Mouse (Mus musculus): ENCODE measurements at regions not wholly inside any gene's neighbourhood (a gene's known extent, or its start where the extent isn't known, plus 50 kb on each side); places are given as distances from the start of the nearest gene placed in this dataset.

GRCm38 (mm10) chr16:71835325-71835724 is 472.8 kb upstream of the Robo1 start:
- no peak for TF ChIP-seq POLR2A (IDR thresholded peaks at IDR 0.05; ENCODE audit: low read depth, low read length)
- no peak for TF ChIP-seq CTCF (IDR thresholded peaks at IDR 0.05; ENCODE audit: borderline replicate concordance, insufficient read depth, low read length)

Measured in embryonic fibroblast, embryonic 13.5 days (primary cell).